Comparison of ENCODE assay signal across 12 mouse cellular contexts in the genomic region with DNA sequence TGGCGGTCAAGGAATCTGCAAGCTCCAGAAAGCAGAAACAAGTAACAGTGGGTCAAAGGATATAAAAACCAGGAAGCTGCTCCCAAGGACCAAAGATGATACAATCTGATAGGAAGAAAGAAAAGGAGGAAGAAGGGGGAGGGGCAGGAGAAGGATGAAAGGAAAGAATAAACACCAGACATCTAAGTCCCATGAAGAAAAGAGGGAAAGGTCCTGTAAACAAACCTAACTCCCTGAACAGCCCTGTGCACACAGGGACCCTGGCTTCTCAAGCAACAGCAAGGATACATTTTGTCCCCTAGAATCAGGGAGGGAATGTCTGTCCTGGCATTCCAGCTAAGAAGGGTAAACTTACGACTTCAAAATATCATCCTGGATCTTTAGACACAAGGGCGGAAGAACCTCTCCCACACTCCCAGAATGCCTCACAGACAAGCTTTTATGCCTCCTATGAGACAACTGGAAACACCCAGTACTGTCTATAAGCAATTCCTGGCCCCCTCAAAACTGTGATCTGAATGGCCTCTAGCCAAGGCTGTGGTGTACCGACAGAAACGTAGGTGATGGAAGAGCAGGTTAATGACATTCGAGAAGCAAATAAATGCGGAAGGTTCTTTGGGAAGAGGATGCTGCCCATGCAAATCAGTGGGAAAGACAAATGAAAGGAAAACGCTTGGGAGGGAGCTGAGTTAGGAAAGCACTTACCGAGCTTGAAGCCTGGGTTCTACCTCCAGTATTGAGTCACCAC.
DNase-seq lines count a peak whose midpoint lies in the region; ATAC-seq and TF ChIP-seq lines count a peak whose summit lies in the region.
"Had no signal": no experiment of that assay in that cellular context is flagged by ENCODE, and none has a peak within 500 bp of the region (broad histone marks: within the 10 kb centered on the region; RNA-seq: fewer than 3 reads in every experiment).

No protein-coding gene starts in this region.

- intact Hi-C loops in left cerebral cortex, adult 2 months (cut with DNase I) = no loop called here

- ATAC-seq in forebrain, embryonic 15.5 days (replicated peaks) = no peak
- no peak for ATAC-seq in heart, embryonic 16.5 days (replicated peaks; ENCODE audit: extremely low read depth, insufficient read depth, low FRiP score)
- ATAC-seq: forebrain, embryonic 16.5 days; intestine, postnatal 0 days had no signal

- H3K27me3 ChIP-seq in forebrain, embryonic 10.5 days (ENCODE audit: poor library complexity, severe bottlenecking) = no peaks in the 10 kb centered on the region
- no peaks in the 10 kb centered on the region for H3K27me3 ChIP-seq in forebrain, embryonic 15.5 days
- no peaks in the 10 kb centered on the region for H3K27me3 ChIP-seq in heart, embryonic 16.5 days (ENCODE audit: control insufficient read depth, insufficient read depth, low read length)

- peaks cover 4% of the 10 kb centered on the region for H3K4me1 ChIP-seq in forebrain, embryonic 10.5 days
- H3K4me1 ChIP-seq in forebrain, embryonic 15.5 days = no peaks in the 10 kb centered on the region
- H3K4me1 ChIP-seq in heart, embryonic 16.5 days (ENCODE audit: control insufficient read depth, insufficient read depth, low read length) = peaks cover 17% of the 10 kb centered on the region
- peaks cover 36% of the 10 kb centered on the region for H3K4me1 ChIP-seq in brown adipose tissue, adult 24 weeks (ENCODE audit: control insufficient read depth, insufficient read depth, insufficient read length, low read length)

- H3K4me2 ChIP-seq in forebrain, embryonic 15.5 days (replicated peaks) = no peak overlapping the region
- H3K4me2 ChIP-seq in heart, embryonic 16.5 days (ENCODE audit: low read depth, low read length) = no peak overlapping the region

- DNase-seq in forebrain, embryonic 10.5 days (ENCODE audit: extremely low spot score, low spot score) = no peak
- no peak for DNase-seq in heart, adult 9 months (ENCODE audit: low spot score in 2 of 2)
- no peak for DNase-seq in left cerebral cortex, adult 2 months (ENCODE audit: extremely low spot score in 1 of 2, low spot score in 2 of 2)
- DNase-seq in left cerebral cortex, adult 9 months (ENCODE audit: low spot score in 2 of 2) = no peak
- DNase-seq in adrenal gland, adult (ENCODE audit: inconsistent age in 2 of 2, low spot score in 1 of 2) = no peak
- DNase-seq: adrenal gland, postnatal 36 days; cerebellum, postnatal 14 days had no signal

- 65% methylated on average over 9 of the region's 9 CpGs for WGBS in forebrain, embryonic 10.5 days
- 68% methylated on average over 9 of the region's 9 CpGs for WGBS in forebrain, embryonic 15.5 days
- WGBS in heart, embryonic 16.5 days = 44% methylated on average over 9 of the region's 9 CpGs

- no peak for TF ChIP-seq CTCF in left cerebral cortex, adult 2 months (IDR thresholded peaks at IDR 0.05)

- H3K9ac ChIP-seq in forebrain, embryonic 15.5 days (replicated peaks) = no peak overlapping the region
- no peak overlapping the region for H3K9ac ChIP-seq in heart, embryonic 16.5 days (ENCODE audit: low read length)

- H3K27ac ChIP-seq in forebrain, embryonic 10.5 days = peak overlapping the region; percentile 4; the same call in 1 of the 2 replicates
- H3K27ac ChIP-seq in forebrain, embryonic 15.5 days (replicated peaks) = no peak overlapping the region
- H3K27ac ChIP-seq in heart, embryonic 16.5 days (ENCODE audit: low read length) = peak overlapping the region; percentile 57
- H3K27ac ChIP-seq in left cerebral cortex, adult 2 months = peak overlapping the region; percentile 63; the same call in 1 of the 2 replicates
- H3K27ac ChIP-seq in brown adipose tissue, adult 24 weeks (replicated peaks; ENCODE audit: low read depth, low read length) = peak overlapping the region; percentile 67

- no peaks in the 10 kb centered on the region for H3K9me3 ChIP-seq in forebrain, embryonic 10.5 days
- no peaks in the 10 kb centered on the region for H3K9me3 ChIP-seq in forebrain, embryonic 15.5 days
- H3K9me3 ChIP-seq in heart, embryonic 16.5 days (replicated peaks; ENCODE audit: control insufficient read depth, low read length) = no peaks in the 10 kb centered on the region

- no peaks in the 10 kb centered on the region for H3K36me3 ChIP-seq in forebrain, embryonic 10.5 days (replicated peaks)
- no peaks in the 10 kb centered on the region for H3K36me3 ChIP-seq in forebrain, embryonic 15.5 days
- no peaks in the 10 kb centered on the region for H3K36me3 ChIP-seq in heart, embryonic 16.5 days (ENCODE audit: control insufficient read depth, insufficient read depth)

- no peak overlapping the region for H3K4me3 ChIP-seq in forebrain, embryonic 10.5 days
- no peak overlapping the region for H3K4me3 ChIP-seq in forebrain, embryonic 15.5 days
- no peak overlapping the region for H3K4me3 ChIP-seq in heart, embryonic 16.5 days (ENCODE audit: low read length)
- no peak overlapping the region for H3K4me3 ChIP-seq in left cerebral cortex, adult 2 months
- no peak overlapping the region for H3K4me3 ChIP-seq in brown adipose tissue, adult 24 weeks (ENCODE audit: insufficient read depth, low read depth, low read length)
